Mouse (Mus musculus): Measurements from ENCODE around the gene Olfr356. TPM values are rescaled to one million over a fixed set of nuclear protein-coding genes. Genes with fewer than 3 reads are reported as not detected.

Gene Olfr356
- not detected for polyA plus RNA-seq (2017; shearing (Covaris generic))

DNA sequence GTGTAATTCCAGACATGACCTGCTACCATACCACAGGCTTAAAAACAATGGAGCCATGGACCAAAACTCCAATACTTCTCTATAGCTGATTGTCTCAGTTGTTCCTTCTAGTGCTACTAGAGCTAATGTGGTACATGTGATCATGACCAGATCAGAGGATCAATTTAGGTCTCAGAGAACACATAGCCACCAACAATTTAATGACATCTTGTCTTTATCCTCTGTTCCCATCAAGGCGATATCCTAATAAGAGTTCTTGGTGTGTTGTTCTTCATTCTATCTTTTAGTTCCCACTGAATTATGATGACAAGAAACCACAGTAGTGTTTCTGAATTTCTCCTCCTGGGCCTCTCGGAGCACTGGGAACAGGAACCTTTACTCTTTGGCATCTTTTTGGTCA is at the start of gene Olfr356:
Olfr356 (plus strand) TSS at position 301 of the 400 bp plus-strand sequence.
- no peak for ATAC-seq

DNA sequence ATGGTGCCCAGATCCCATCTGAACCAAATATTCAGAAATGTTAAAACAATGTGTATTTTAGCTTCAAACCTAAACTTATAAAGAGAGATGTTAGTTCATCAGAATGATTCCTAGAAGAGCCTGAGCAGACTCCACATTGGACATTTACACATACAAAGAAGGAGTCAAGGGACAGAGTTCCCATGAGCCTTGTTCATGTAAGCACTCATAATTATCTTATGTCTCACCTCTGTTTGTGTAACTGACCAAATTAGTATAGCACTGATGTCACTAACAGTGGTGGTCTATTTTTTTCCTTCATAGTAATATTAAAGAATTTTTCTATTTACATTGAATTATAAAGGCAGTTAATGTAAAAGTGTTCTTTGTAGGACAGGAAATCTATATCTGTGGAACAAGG is 44.1 kb upstream of the Olfr356 start, which contains the start of gene Olfr353:
Olfr353 (minus strand) TSS at position 101 of the 400 bp plus-strand sequence.
- ATAC-seq, result no peak

DNA sequence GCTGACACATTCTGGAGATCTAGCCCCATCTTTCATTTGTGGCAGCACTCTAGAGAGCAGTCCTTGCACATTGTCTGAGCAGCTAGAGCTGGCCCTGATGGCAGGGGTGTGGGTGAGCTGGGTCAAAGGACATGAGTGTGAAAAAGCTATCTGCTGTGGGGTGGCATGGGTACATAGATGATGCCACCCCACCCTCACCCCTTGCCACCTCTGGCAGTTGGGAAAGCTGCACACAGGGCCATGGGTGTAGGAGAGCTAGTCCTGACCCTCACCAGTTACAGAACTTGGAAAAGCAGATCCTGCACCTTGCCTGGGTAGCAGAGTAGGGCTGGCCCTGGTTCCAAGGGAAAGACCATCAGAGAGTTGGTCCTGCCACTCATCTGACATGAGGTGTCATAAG is 39.8 kb upstream of the Olfr356 start:
- ATAC-seq, result no peak

DNA sequence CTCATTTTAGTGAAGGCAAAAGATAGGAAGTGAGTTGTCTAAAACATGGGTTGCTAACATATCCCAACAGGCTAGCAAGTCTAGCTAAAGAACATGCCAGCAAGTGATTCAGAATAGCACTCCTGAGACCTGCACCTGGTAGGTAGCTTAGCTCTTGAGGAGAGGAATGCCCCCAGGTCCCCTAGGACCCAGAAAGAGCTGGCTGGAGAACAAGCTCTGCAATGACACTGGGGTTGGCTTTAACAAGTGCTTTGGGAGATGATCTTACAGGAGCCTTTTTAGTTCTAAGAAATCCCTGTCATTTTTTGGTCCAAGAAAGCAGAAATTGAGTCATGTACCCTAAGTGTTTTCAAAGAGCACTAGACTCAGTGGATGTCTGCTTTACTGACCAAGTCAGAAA is 31.5 kb upstream of the Olfr356 start, which contains the start of gene Olfr354:
Olfr354 (plus strand) TSS at position 301 of the 400 bp plus-strand sequence.
- ATAC-seq, result no peak

DNA sequence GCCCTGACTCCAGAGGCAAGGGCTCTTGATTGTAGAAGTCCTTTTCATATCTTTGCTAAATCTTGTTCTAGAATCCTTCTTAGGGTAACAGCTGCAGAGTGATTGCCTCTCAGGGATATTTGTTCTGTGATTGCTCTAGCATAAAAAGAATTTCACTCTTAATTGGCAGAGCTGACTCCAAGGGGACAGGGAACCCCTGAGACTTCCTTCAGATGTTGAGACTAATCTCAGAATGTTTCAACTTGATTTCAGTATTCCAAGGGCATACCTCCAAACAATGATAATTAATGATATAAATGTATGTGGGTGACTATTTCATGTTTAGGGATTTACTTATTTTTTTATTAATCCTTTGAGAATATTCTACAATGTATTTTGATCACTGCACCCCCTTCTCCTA is 8.1 kb upstream of the Olfr356 start, which contains the start of gene Olfr355:
Olfr355 (minus strand) TSS at position 101 of the 400 bp plus-strand sequence.
- no peak for ATAC-seq

Other genes starting within 250 kb of the Olfr356 start
- not detected for gene Olfr347, start 205.2 kb upstream of the Olfr356 start, polyA plus RNA-seq (2017; shearing (Covaris generic))
- gene Olfr348, start 152.8 kb upstream of the Olfr356 start, polyA plus RNA-seq (2017; shearing (Covaris generic)), result not detected
- gene Olfr50, start 146.6 kb upstream of the Olfr356 start, polyA plus RNA-seq (2017; shearing (Covaris generic)), result not detected
- gene Olfr3, start 120.1 kb upstream of the Olfr356 start, polyA plus RNA-seq (2017; shearing (Covaris generic)), result not detected
- gene Olfr350, start 90.8 kb upstream of the Olfr356 start, polyA plus RNA-seq (2017; shearing (Covaris generic)), result not detected
- gene Olfr351, start 74.5 kb upstream of the Olfr356 start, polyA plus RNA-seq (2017; shearing (Covaris generic)), result not detected
- gene Olfr352, start 68.7 kb upstream of the Olfr356 start, polyA plus RNA-seq (2017; shearing (Covaris generic)), result not detected
- gene Olfr353, start 44.2 kb upstream of the Olfr356 start, polyA plus RNA-seq (2017; shearing (Covaris generic)), result not detected
- not detected for gene Olfr354, start 31.4 kb upstream of the Olfr356 start, polyA plus RNA-seq (2017; shearing (Covaris generic))
- under 1 TPM in 1 of 2 experiments, not detected in 1; 0.15 TPM for gene Olfr355, start 8.2 kb upstream of the Olfr356 start, polyA plus RNA-seq (2017; shearing (Covaris generic))
- not detected for gene Olfr357, start 56.7 kb downstream of the Olfr356 start, polyA plus RNA-seq (2017; shearing (Covaris generic))
- gene Olfr358, start 72.2 kb downstream of the Olfr356 start, polyA plus RNA-seq (2017; shearing (Covaris generic)), result not detected
- gene Olfr360, start 128.6 kb downstream of the Olfr356 start, polyA plus RNA-seq (2017; shearing (Covaris generic)), result not detected
- gene Olfr361, start 152.2 kb downstream of the Olfr356 start, polyA plus RNA-seq (2017; shearing (Covaris generic)), result not detected
- gene Olfr362, start 180.8 kb downstream of the Olfr356 start, polyA plus RNA-seq (2017; shearing (Covaris generic)), result not detected
- gene Olfr364-ps1, start 202.2 kb downstream of the Olfr356 start, polyA plus RNA-seq (2017; shearing (Covaris generic)), result under 1 TPM in 1 of 2 experiments, not detected in 1; 0.12 TPM